Mouse (Mus musculus) liver, embryonic 14.5 days (tissue): ENCODE measurements around the gene Syna. TPM values are rescaled to one million over a fixed set of nuclear protein-coding genes. Genes with fewer than 3 reads are reported as not detected.

Source experiments
- ATAC-seq: fragments of 200-750 bp; cut with Nextera tagmentation; 2 replicates; pipeline ENCODE4 v1.8.0; 2017; ENCODE audit warnings: moderate number of reproducible peaks, mild to moderate bottlenecking, moderate library complexity; ENCODE audit not compliant: insufficient read depth
- DNase-seq, 3 experiments: peaks; one replicate each; pipeline ENCODE4 v3.0.0-alpha.2; 2012 to 2013; ENCODE audit warnings: low read depth in 3 of 3, low spot score in 3 of 3
- H3K27ac ChIP-seq: fragments of 300-500 bp; sonication (generic); 2 replicates; pipeline ENCODE4 v1.5.1; 2014; ENCODE audit warnings: moderate library complexity, mild to moderate bottlenecking, control low read depth, inconsistent platforms
- H3K27me3 ChIP-seq: fragments of 300-500 bp; sonication (generic); 2 replicates; pipeline ENCODE4 v1.6.1; 2014; ENCODE audit warnings: mild to moderate bottlenecking, low read length, moderate library complexity; ENCODE audit not compliant: control insufficient read depth, insufficient read depth
- H3K36me3 ChIP-seq: fragments of 300-500 bp; sonication (generic); replicated peaks from 2 replicates; pipeline ENCODE4 v1.6.1; 2014; ENCODE audit warnings: low read depth; ENCODE audit not compliant: control insufficient read depth, insufficient read depth
- H3K4me1 ChIP-seq, 2 experiments: fragments of 200-500 bp in 1 of 2; fragments of 300-500 bp in 1 of 2; sonication (generic) in 1 of 2; replicated peaks; 2 replicates each; pipeline ENCODE4 v1.6.1; 2012 to 2014; ENCODE audit warnings: antibody characterized with exemption in 1 of 2, inconsistent platforms in 1 of 2, low read length in 1 of 2; ENCODE audit not compliant: control insufficient read depth in 2 of 2, insufficient read depth in 2 of 2
- H3K4me2 ChIP-seq: fragments of 300-500 bp; sonication (generic); 2 replicates; pipeline ENCODE4 v1.6.1; 2014; ENCODE audit warnings: low read depth, mild to moderate bottlenecking, control low read depth, moderate library complexity
- H3K4me3 ChIP-seq, 2 experiments: fragments of 200-500 bp in 1 of 2; fragments of 300-500 bp in 1 of 2; sonication (generic) in 1 of 2; 2 replicates each; pipeline ENCODE4 v1.5.1; 2012 to 2014; ENCODE audit warnings: low read depth in 2 of 2, low read length in 2 of 2, mild to moderate bottlenecking in 2 of 2, control low read depth in 1 of 2, inconsistent platforms in 1 of 2, moderate library complexity in 1 of 2; ENCODE audit not compliant: insufficient read depth in 1 of 2
- H3K9ac ChIP-seq: fragments of 300-500 bp; sonication (generic); replicated peaks from 2 replicates; pipeline ENCODE4 v1.6.1; 2014; ENCODE audit warnings: mild to moderate bottlenecking, control low read depth, moderate library complexity
- H3K9me3 ChIP-seq: fragments of 300-500 bp; sonication (generic); 2 replicates; pipeline ENCODE4 v1.6.1; 2016; ENCODE audit warnings: low read length, mixed read lengths; ENCODE audit not compliant: control insufficient read depth
- CTCF ChIP-seq: IDR thresholded peaks from 2 replicates; pipeline ENCODE4 v1.5.1; 2016; ENCODE audit warnings: antibody characterized with exemption, low read depth, control low read depth
- EP300 ChIP-seq: IDR thresholded peaks from 2 replicates; pipeline ENCODE4 v1.6.1; 2016; ENCODE audit warnings: antibody characterized with exemption, low read depth
- WGBS: fragments of 180-500 bp; shearing (Covaris S2); extraction: QIAGEN DNeasy Blood & Tissue Kit; methylation state at CpG from one replicate; pipeline ENCODE4 v1.1.7; 2014; ENCODE audit not compliant: insufficient replicate concordance; 5-methylcytosine and 5-hydroxymethylcytosine counted together
- polyA plus RNA-seq, 2 experiments: library from polyadenylated mRNA; depleted of rRNA in 1 of 2; stranded (reverse) in 1 of 2; unstranded in 1 of 2; fragments of >200 nt; fragmentation: Nextera tagmentation in 1 of 2; extraction: Ambion mirVana in 1 of 2; gene quantifications; 2 replicates each; pipeline versions ENCODE4 v1.2.1 to v1.2.3; 2012 to 2014

Syna gene
- polyA plus RNA-seq, 2 experiments, result not detected

DNA sequence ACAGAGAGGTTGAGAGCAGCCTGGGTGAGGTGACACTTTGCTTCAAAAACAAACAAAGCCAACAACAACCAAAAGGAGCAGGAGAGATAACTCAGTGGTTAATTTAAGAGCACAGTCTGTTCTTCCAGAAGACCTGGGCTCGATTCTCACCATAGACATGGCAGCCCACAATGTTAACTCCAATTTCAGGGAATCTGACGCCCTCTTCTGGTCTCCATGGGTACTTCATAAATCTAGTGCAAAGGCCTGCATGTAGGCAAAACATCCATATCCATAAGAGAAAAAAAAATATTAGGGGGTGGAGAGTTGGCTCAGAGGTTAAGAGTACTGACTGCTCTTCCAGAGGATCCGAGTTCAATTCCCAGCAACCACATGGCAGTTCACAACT is 14.7 kb downstream of the Syna start:
- Histone ChIP-seq H3K36me3 (no peaks in the 10 kb centered on the region), H3K9ac (no peak overlapping the region), H3K27me3 (no peaks in the 10 kb centered on the region), H3K27ac (no peak overlapping the region), H3K9me3 (no peaks in the 10 kb centered on the region), H3K4me3 (no peak overlapping the region), H3K4me2 (no peak overlapping the region), H3K4me1 (peaks cover 0 to 7% of the 10 kb centered on the region in 2 experiments; a peak in 2 of 4 replicates)
- TF ChIP-seq EP300 (no peak), CTCF (peak; percentile 26; the same call in 1 of the 2 replicates)
- WGBS, result 42% methylated on average over 3 of the region's 3 CpGs
- DNase-seq, result no peak
- ATAC-seq, result no peak

DNA sequence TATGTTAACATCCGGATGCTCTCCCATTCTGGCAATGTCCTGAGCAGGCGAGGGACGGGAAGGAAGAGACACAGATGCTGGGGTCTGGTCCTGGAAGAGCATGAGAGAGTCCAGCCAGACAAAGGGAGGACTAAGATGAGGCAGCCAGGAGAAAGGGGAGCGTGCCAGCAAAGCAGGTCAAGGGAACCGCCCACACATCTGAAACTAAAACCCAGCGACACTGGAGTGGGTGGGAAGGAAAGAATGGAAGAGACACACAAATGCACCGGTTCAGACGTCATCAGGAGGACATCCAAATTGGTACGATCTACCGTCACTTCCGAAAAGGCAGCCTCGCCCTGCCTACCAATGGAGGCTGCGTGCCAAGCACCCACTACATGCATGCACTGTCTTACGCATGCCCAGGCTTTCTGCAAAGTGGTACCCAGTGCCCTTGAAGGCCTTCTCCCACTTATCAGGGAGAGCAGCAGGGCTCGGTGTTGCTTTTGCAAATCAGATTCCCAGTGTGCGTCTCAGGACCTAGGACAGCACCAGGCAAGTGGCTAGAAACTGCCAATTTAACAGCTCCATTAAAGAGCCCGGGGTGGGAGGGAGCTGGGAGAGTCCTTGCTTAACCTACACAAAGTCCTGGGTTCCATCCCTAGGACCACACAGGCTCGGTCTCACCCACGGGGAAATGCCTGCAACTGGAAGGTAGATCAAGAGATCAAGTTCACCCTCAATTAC is 15.3 kb downstream of the Syna start:
- no peaks in the 10 kb centered on the region for H3K27me3 ChIP-seq
- no peak overlapping the region for H3K27ac ChIP-seq
- TF ChIP-seq CTCF (no peak), EP300 (no peak)
- no peak overlapping the region for H3K4me3 ChIP-seq
- H3K36me3 ChIP-seq, result no peaks in the 10 kb centered on the region
- DNase-seq, result no peak
- ATAC-seq, result no peak
- H3K9ac ChIP-seq, result no peak overlapping the region
- H3K9me3 ChIP-seq, result no peaks in the 10 kb centered on the region
- WGBS, result 66% methylated on average over 19 of the region's 19 CpGs
- peaks cover 0 to 11% of the 10 kb centered on the region in 2 experiments; a peak in 2 of 4 replicates for H3K4me1 ChIP-seq
- H3K4me2 ChIP-seq, result no peak overlapping the region

DNA sequence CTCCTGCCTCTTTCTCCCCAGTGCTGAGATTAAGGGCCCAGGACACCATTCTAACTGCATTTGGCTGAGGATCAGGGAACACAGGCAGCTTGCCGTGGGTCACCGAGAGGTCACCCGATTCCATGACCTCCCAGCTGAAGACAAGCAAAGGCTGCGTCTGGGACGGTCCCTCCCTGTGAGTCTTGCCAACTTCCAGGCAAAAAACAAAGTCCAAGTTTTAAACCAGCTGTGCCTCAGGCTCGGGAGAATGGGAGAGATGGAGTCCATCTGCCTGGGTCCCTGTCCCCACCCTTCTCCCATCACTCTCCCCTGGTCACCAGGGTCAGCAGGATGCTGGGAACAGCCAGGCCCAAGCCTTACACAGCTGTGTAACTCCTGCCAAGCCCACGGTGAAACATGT is 18.3 kb downstream of the Syna start:
- Histone ChIP-seq H3K9me3 (no peaks in the 10 kb centered on the region), H3K4me1 (peaks cover 0 to 13% of the 10 kb centered on the region in 2 experiments; a peak in 2 of 4 replicates), H3K36me3 (no peaks in the 10 kb centered on the region), H3K9ac (no peak overlapping the region), H3K27me3 (no peaks in the 10 kb centered on the region), H3K27ac (no peak overlapping the region), H3K4me2 (no peak overlapping the region), H3K4me3 (no peak overlapping the region)
- DNase-seq, result no peak
- WGBS, result 52% methylated on average over 7 of the region's 7 CpGs
- ATAC-seq, result no peak
- TF ChIP-seq CTCF, result no peak
- no peak for TF ChIP-seq EP300

DNA sequence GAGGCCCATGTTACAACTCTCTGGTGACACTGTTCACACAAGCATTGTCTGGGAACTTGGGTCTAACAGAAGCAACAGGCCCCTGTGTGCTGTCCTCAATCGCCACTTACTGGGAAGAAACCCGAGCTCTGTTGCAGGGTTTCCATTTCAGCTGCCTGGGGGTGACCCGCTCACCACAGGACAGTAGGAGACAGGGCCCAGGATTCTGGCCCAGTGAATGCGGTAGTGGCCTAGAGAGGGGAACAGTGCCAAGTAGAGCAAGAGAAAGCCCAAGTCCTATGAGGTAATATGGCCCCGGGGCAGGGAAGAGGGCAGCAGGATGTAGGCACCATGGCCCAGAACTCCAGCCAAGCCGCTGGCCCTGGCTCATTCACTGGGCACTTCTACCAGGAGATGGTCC is 19.1 kb downstream of the Syna start:
- Histone ChIP-seq H3K27me3 (no peaks in the 10 kb centered on the region), H3K4me1 (peaks cover 0 to 13% of the 10 kb centered on the region in 2 experiments; a peak in 2 of 4 replicates), H3K36me3 (no peaks in the 10 kb centered on the region), H3K27ac (no peak overlapping the region), H3K4me2 (no peak overlapping the region), H3K9me3 (no peaks in the 10 kb centered on the region), H3K4me3 (no peak overlapping the region), H3K9ac (no peak overlapping the region)
- DNase-seq (no peak), ATAC-seq (no peak)
- 68% methylated on average over 6 of the region's 6 CpGs for WGBS
- TF ChIP-seq CTCF, result no peak
- no peak for TF ChIP-seq EP300

DNA sequence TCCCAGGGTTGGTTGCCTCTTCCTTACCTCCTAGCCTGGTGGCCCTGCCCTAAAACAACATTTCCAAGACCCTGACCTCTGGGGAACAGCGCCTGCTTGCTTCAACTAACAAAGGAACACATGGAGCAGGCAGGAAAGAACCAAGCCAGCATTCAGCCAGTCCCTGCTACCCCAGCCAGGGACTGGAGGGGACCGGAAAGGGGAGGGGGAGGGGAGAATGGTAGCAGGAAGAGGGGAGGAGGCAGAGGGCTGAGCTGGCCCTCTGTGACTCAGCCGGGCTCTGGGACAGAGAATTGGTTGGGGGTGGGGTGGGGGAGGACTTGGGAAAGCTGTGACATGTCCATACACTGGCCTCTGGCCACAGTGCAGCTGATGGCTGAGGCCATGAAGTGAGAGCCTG is 20.1 kb downstream of the Syna start:
- H3K4me3 ChIP-seq, result no peak overlapping the region
- H3K27me3 ChIP-seq, result no peaks in the 10 kb centered on the region
- 13% methylated on average over 3 of the region's 3 CpGs for WGBS
- no peak overlapping the region for H3K9ac ChIP-seq
- no peak overlapping the region for H3K27ac ChIP-seq
- H3K9me3 ChIP-seq, result no peaks in the 10 kb centered on the region
- no peak overlapping the region for H3K4me2 ChIP-seq
- no peaks in the 10 kb centered on the region for H3K36me3 ChIP-seq
- ATAC-seq, result peak; percentile 67
- DNase-seq, result no peak
- H3K4me1 ChIP-seq, result peaks cover 0 to 13% of the 10 kb centered on the region in 2 experiments; a peak in 2 of 4 replicates
- TF ChIP-seq EP300 (no peak), CTCF (no peak)
